Mouse (Mus musculus): ENCODE data around the gene Sec23ip. TPM values are rescaled to one million over a fixed set of nuclear protein-coding genes. Genes with fewer than 3 reads are reported as not detected.

The Sec23ip gene
- polyA plus RNA-seq (2012; rRNA removed; ENCODE audit: low replicate concordance), result 30.2 and 43.7 TPM in 2 replicates

DNA sequence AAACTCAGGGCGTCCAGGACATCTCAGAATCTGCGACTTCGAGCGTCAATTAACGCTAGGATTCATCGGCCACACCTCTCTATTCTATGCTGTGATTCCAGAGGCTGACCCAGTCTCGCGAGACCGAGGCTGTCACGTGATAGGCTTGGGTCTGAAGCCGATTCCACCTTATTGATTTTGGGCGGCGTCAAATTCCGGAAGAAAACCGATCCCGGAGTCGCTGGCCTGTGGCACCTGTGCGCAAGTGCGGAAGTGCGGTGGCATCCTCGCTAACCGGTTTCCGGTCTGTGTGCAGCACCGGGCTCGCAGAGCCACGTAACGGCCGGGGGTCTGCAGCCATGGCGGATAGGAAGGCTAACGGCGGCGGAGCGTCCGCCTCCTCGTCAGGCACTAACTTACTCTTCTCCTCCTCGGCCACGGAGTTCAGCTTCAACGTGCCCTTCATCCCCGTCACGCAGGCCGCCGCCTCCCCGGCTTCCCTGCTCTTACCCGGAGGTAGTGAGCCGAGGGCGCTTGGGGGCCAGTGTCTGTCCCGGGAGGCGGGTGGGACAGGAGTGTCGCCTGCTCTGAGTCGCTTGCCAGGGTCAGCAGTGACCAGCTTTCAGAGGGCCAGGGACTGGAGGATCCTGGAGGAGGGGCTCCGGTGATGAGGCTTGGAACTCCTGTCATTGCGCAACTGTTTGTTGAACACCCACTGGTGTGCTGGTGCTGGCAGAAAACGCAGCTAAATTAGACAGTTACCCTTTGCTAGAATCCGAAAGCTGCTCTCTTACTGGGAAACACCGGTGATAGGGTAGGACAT lies at the start of gene Sec23ip:
Gene Sec23ip, plus strand, starts transcription at position 260 of the 802 bp plus-strand sequence.

DNA sequence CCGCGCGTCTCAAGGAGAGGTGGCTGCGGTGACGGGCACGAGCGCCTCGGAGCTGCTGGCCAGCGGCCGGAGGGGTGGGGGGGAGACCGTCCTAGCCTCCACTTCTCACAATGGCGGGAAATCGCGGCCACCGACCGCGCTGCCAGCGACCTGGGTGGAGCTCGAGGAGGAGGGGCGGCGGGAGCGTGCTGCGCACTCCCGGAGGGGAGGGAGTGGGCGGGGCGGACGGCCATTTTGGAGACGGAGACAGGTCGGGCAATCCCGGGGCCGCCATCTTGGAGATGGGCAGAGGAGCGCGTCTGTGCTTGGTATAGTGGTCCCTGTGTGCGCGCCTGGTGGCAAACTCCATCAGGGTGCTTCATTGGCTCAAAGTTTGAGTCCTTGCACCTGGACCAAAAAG lies 4.4 kb upstream of the Sec23ip start, which contains the start of gene Mcmbp:
Gene Mcmbp, minus strand, starts transcription at position 162 of the 400 bp plus-strand sequence.

Other genes with a start within 250 kb of the Sec23ip start
- 39.9 and 44.7 TPM in 2 replicates for gene Bag3, start 221.3 kb upstream of the Sec23ip start, polyA plus RNA-seq (2012; rRNA removed; ENCODE audit: low replicate concordance)
- gene Inpp5f, start 133.6 kb upstream of the Sec23ip start, polyA plus RNA-seq (2012; rRNA removed; ENCODE audit: low replicate concordance), result 6.7 and 8.3 TPM in 2 replicates
- gene Mcmbp, start 4.4 kb upstream of the Sec23ip start, polyA plus RNA-seq (2012; rRNA removed; ENCODE audit: low replicate concordance), result 21.7 and 46.6 TPM in 2 replicates